Mouse (Mus musculus): ENCODE data around the gene Arhgap6. TPM values are rescaled to one million over a fixed set of nuclear protein-coding genes. Genes with fewer than 3 reads are reported as not detected.

The Arhgap6 gene
- polyA plus RNA-seq, 1 experiment from 2014 or later: 7.5 TPM

GRCm38 (mm10) chrX:168904086-168904485 lies 109.2 kb downstream of the Arhgap6 start:
- H3K4me2 ChIP-seq: no peak overlapping the region
- ATAC-seq (ENCODE audit: insufficient read depth, low FRiP score, low read depth): no peak
- no peak overlapping the region for H3K4me3 ChIP-seq (replicated peaks)
- H3K27me3 ChIP-seq (replicated peaks): no peaks in the 10 kb centered on the region
- H3K9ac ChIP-seq: no peak overlapping the region
- 67% methylated on average over 3 of the region's 3 CpGs for WGBS
- no peaks in the 10 kb centered on the region for H3K36me3 ChIP-seq
- no peaks in the 10 kb centered on the region for H3K4me1 ChIP-seq
- H3K27ac ChIP-seq: no peak overlapping the region
- no peaks in the 10 kb centered on the region for H3K9me3 ChIP-seq

- Histone ChIP-seq H3K4me2 (no peak overlapping the region), H3K9me3 (no peaks in the 10 kb centered on the region), H3K27me3 (replicated peaks) (no peaks in the 10 kb centered on the region), H3K27ac (no peak overlapping the region), H3K36me3 (no peaks in the 10 kb centered on the region), H3K4me3 (replicated peaks) (no peak overlapping the region), H3K4me1 (no peaks in the 10 kb centered on the region), H3K9ac (no peak overlapping the region)
- ATAC-seq (ENCODE audit: insufficient read depth, low FRiP score, low read depth): no peak
- WGBS: 49% methylated on average over 2 of the region's 2 CpGs
These were observed 112.7 kb downstream of the Arhgap6 start for GRCm38 (mm10) chrX:168907586-168907985.

- no peaks in the 10 kb centered on the region for H3K4me1 ChIP-seq
- no peak for ATAC-seq (ENCODE audit: insufficient read depth, low FRiP score, low read depth)
- no peak overlapping the region for H3K27ac ChIP-seq
- no peak overlapping the region for H3K4me3 ChIP-seq (replicated peaks)
- H3K36me3 ChIP-seq: no peaks in the 10 kb centered on the region
- no peak overlapping the region for H3K4me2 ChIP-seq
- H3K27me3 ChIP-seq (replicated peaks): no peaks in the 10 kb centered on the region
- no peak overlapping the region for H3K9ac ChIP-seq
- H3K9me3 ChIP-seq: no peaks in the 10 kb centered on the region
These were observed 118.6 kb downstream of the Arhgap6 start for GRCm38 (mm10) chrX:168913519-168913918.

- Histone ChIP-seq H3K9me3 (no peaks in the 10 kb centered on the region), H3K9ac (no peak overlapping the region), H3K4me1 (no peaks in the 10 kb centered on the region), H3K27me3 (replicated peaks) (no peaks in the 10 kb centered on the region), H3K36me3 (no peaks in the 10 kb centered on the region), H3K4me2 (no peak overlapping the region), H3K27ac (no peak overlapping the region), H3K4me3 (replicated peaks) (no peak overlapping the region)
- ATAC-seq (ENCODE audit: insufficient read depth, low FRiP score, low read depth): no peak
- WGBS: 67% methylated on average over 2 of the region's 2 CpGs
These were observed 126.0 kb downstream of the Arhgap6 start for GRCm38 (mm10) chrX:168920942-168921341.

- H3K9me3 ChIP-seq: no peaks in the 10 kb centered on the region
- no peak overlapping the region for H3K27ac ChIP-seq
- WGBS: 59% methylated on average over 1 of the region's 1 CpGs
- no peaks in the 10 kb centered on the region for H3K4me1 ChIP-seq
- H3K4me2 ChIP-seq: no peak overlapping the region
- H3K36me3 ChIP-seq: no peaks in the 10 kb centered on the region
- no peak overlapping the region for H3K4me3 ChIP-seq (replicated peaks)
- H3K9ac ChIP-seq: no peak overlapping the region
- H3K27me3 ChIP-seq (replicated peaks): peaks cover 2% of the 10 kb centered on the region; the same call in 1 of the 2 replicates
- ATAC-seq (ENCODE audit: insufficient read depth, low FRiP score, low read depth): no peak
These were observed 137.5 kb downstream of the Arhgap6 start for GRCm38 (mm10) chrX:168932420-168932819.

GRCm38 (mm10) chrX:168935447-168935846 lies 140.5 kb downstream of the Arhgap6 start:
- no peaks in the 10 kb centered on the region for H3K36me3 ChIP-seq
- no peaks in the 10 kb centered on the region for H3K9me3 ChIP-seq
- H3K27me3 ChIP-seq (replicated peaks): peaks cover 3% of the 10 kb centered on the region; the same call in 1 of the 2 replicates
- H3K4me1 ChIP-seq: no peaks in the 10 kb centered on the region
- no peak for ATAC-seq (ENCODE audit: insufficient read depth, low FRiP score, low read depth)
- no peak overlapping the region for H3K4me2 ChIP-seq
- no peak overlapping the region for H3K9ac ChIP-seq
- no peak overlapping the region for H3K4me3 ChIP-seq (replicated peaks)
- no peak overlapping the region for H3K27ac ChIP-seq
- WGBS: 4% methylated on average over 3 of the region's 3 CpGs

- no peaks in the 10 kb centered on the region for H3K4me1 ChIP-seq
- 35% methylated on average over 4 of the region's 4 CpGs for WGBS
- no peak overlapping the region for H3K27ac ChIP-seq
- no peak overlapping the region for H3K9ac ChIP-seq
- no peaks in the 10 kb centered on the region for H3K9me3 ChIP-seq
- H3K36me3 ChIP-seq: no peaks in the 10 kb centered on the region
- H3K4me2 ChIP-seq: no peak overlapping the region
- no peak for ATAC-seq (ENCODE audit: insufficient read depth, low FRiP score, low read depth)
- H3K27me3 ChIP-seq (replicated peaks): peaks cover 3% of the 10 kb centered on the region; the same call in 1 of the 2 replicates
- no peak overlapping the region for H3K4me3 ChIP-seq (replicated peaks)
These were observed 143.0 kb downstream of the Arhgap6 start for GRCm38 (mm10) chrX:168937941-168938340.

- no peak for ATAC-seq (ENCODE audit: insufficient read depth, low FRiP score, low read depth)
- WGBS: 67% methylated on average over 5 of the region's 5 CpGs
These were observed 146.8 kb downstream of the Arhgap6 start for GRCm38 (mm10) chrX:168941684-168942083.

GRCm38 (mm10) chrX:168943217-168943616 lies 148.3 kb downstream of the Arhgap6 start:
- ATAC-seq (ENCODE audit: insufficient read depth, low FRiP score, low read depth): no peak
- H3K27ac ChIP-seq: no peak overlapping the region
- 68% methylated on average over 4 of the region's 4 CpGs for WGBS
- H3K27me3 ChIP-seq (replicated peaks): no peaks in the 10 kb centered on the region
- H3K4me3 ChIP-seq (replicated peaks): no peak overlapping the region
- no peaks in the 10 kb centered on the region for H3K4me1 ChIP-seq
- H3K9ac ChIP-seq: no peak overlapping the region
- H3K4me2 ChIP-seq: no peak overlapping the region
- H3K36me3 ChIP-seq: no peaks in the 10 kb centered on the region
- H3K9me3 ChIP-seq: no peaks in the 10 kb centered on the region

More at GRCm38 (mm10) chrX:168941684-168942083, 146.8 kb downstream of the Arhgap6 start:
- no peak overlapping the region for H3K9ac ChIP-seq
- H3K27ac ChIP-seq: no peak overlapping the region
- no peaks in the 10 kb centered on the region for H3K4me1 ChIP-seq
- no peak overlapping the region for H3K4me3 ChIP-seq (replicated peaks)
- no peak overlapping the region for H3K4me2 ChIP-seq
- 0 out of 2 replicates have a peak, but pooled peaks cover 3% of the 10 kb centered on the region for H3K27me3 ChIP-seq (replicated peaks)
- H3K36me3 ChIP-seq: no peaks in the 10 kb centered on the region
- no peaks in the 10 kb centered on the region for H3K9me3 ChIP-seq

GRCm38 (mm10) chrX:168975444-168975843 lies 180.5 kb downstream of the Arhgap6 start:
- Histone ChIP-seq H3K9me3 (no peaks in the 10 kb centered on the region), H3K9ac (no peak overlapping the region), H3K27ac (no peak overlapping the region), H3K36me3 (no peaks in the 10 kb centered on the region), H3K4me3 (replicated peaks) (no peak overlapping the region), H3K4me2 (no peak overlapping the region), H3K4me1 (no peaks in the 10 kb centered on the region), H3K27me3 (replicated peaks) (no peaks in the 10 kb centered on the region)
- WGBS: 38% methylated on average over 1 of the region's 1 CpGs
- no peak for ATAC-seq (ENCODE audit: insufficient read depth, low FRiP score, low read depth)

- H3K4me2 ChIP-seq: no peak overlapping the region
- H3K9me3 ChIP-seq: no peaks in the 10 kb centered on the region
- H3K27me3 ChIP-seq (replicated peaks): no peaks in the 10 kb centered on the region
- no peak overlapping the region for H3K27ac ChIP-seq
- no peaks in the 10 kb centered on the region for H3K36me3 ChIP-seq
- H3K9ac ChIP-seq: no peak overlapping the region
- 63% methylated on average over 3 of the region's 3 CpGs for WGBS
- no peak overlapping the region for H3K4me3 ChIP-seq (replicated peaks)
- no peak for ATAC-seq (ENCODE audit: insufficient read depth, low FRiP score, low read depth)
- H3K4me1 ChIP-seq: no peaks in the 10 kb centered on the region
These were observed 182.9 kb downstream of the Arhgap6 start for GRCm38 (mm10) chrX:168977776-168978175.

GRCm38 (mm10) chrX:168980370-168980769 lies 185.5 kb downstream of the Arhgap6 start:
- ATAC-seq (ENCODE audit: insufficient read depth, low FRiP score, low read depth): no peak
- Histone ChIP-seq H3K9ac (no peak overlapping the region), H3K4me3 (replicated peaks) (no peak overlapping the region), H3K4me1 (no peaks in the 10 kb centered on the region), H3K27me3 (replicated peaks) (0 out of 2 replicates have a peak, but pooled peaks cover 5% of the 10 kb centered on the region), H3K27ac (no peak overlapping the region), H3K36me3 (no peaks in the 10 kb centered on the region), H3K4me2 (no peak overlapping the region), H3K9me3 (no peaks in the 10 kb centered on the region)
- 65% methylated on average over 2 of the region's 2 CpGs for WGBS

- H3K4me3 ChIP-seq (replicated peaks): no peak overlapping the region
- WGBS: 50% methylated on average over 1 of the region's 1 CpGs
- H3K9me3 ChIP-seq: no peaks in the 10 kb centered on the region
- H3K36me3 ChIP-seq: no peaks in the 10 kb centered on the region
- H3K9ac ChIP-seq: no peak overlapping the region
- ATAC-seq (ENCODE audit: insufficient read depth, low FRiP score, low read depth): no peak
- no peak overlapping the region for H3K4me2 ChIP-seq
- no peak overlapping the region for H3K27ac ChIP-seq
- H3K27me3 ChIP-seq (replicated peaks): no peaks in the 10 kb centered on the region; the same call in 1 of the 2 replicates
- no peaks in the 10 kb centered on the region for H3K4me1 ChIP-seq
These were observed 212.2 kb downstream of the Arhgap6 start for GRCm38 (mm10) chrX:169007066-169007465.
